Mouse (Mus musculus) liver, adult 2 months (tissue): ENCODE measurements around the gene Gmpr. TPM values are rescaled to one million over a fixed set of nuclear protein-coding genes. Genes with fewer than 3 reads are reported as not detected.

Source experiments
- DNase-seq: peaks from one replicate; pipeline ENCODE4 v3.0.0-alpha.2; 2011; ENCODE audit warnings: low read depth, low spot score; ENCODE audit errors: extremely low read depth
- H3K27ac ChIP-seq: fragments of 200-500 bp; replicated peaks from 2 replicates; pipeline ENCODE4 v1.5.1; 2012; ENCODE audit warnings: low read depth, mild to moderate bottlenecking, control low read depth, inconsistent platforms, low read length; ENCODE audit not compliant: insufficient read depth
- H3K27me3 ChIP-seq: fragments of 200-500 bp; 2 replicates; pipeline ENCODE4 v1.6.1; 2012; ENCODE audit warnings: mild to moderate bottlenecking, moderate library complexity, low read length, inconsistent platforms; ENCODE audit not compliant: control insufficient read depth, insufficient read depth
- H3K36me3 ChIP-seq: fragments of 200-500 bp; 2 replicates; pipeline ENCODE4 v1.6.1; 2012; ENCODE audit warnings: low read length, inconsistent platforms; ENCODE audit not compliant: control insufficient read depth, insufficient read depth
- H3K4me1 ChIP-seq: fragments of 200-500 bp; 2 replicates; pipeline ENCODE4 v1.6.1; 2011; ENCODE audit warnings: low read length; ENCODE audit not compliant: control insufficient read depth, insufficient read depth
- H3K4me3 ChIP-seq: fragments of 200-500 bp; 2 replicates; pipeline ENCODE4 v1.5.1; 2011; ENCODE audit warnings: low read depth, mild to moderate bottlenecking, control low read depth, low read length, moderate library complexity; ENCODE audit not compliant: insufficient read depth
- H3K79me2 ChIP-seq: fragments of 200-500 bp; 2 replicates; pipeline ENCODE4 v1.6.1; 2012; ENCODE audit warnings: inconsistent platforms, mild to moderate bottlenecking, low read length, moderate library complexity; ENCODE audit not compliant: control insufficient read depth, insufficient read depth
- H3K9ac ChIP-seq: fragments of 200-500 bp; 2 replicates; pipeline ENCODE4 v1.6.1; 2012; ENCODE audit warnings: low read depth, mild to moderate bottlenecking, control low read depth, inconsistent platforms, low read length
- CTCF ChIP-seq: fragments of 200-500 bp; IDR thresholded peaks from 2 replicates; pipeline ENCODE4 v1.5.1; 2011; ENCODE audit warnings: low read depth, low read length, control low read depth
- POLR2A ChIP-seq: fragments of 200-500 bp; IDR thresholded peaks from 2 replicates; pipeline ENCODE4 v1.6.1; 2011; ENCODE audit warnings: low read length, control low read depth; ENCODE audit not compliant: insufficient read depth; ENCODE audit errors: extremely low read depth
- WGBS: fragments of 180-500 bp; shearing (Covaris S2); methylation state at CpG from one replicate; pipeline ENCODE4 v1.1.7; 2018; 5-methylcytosine and 5-hydroxymethylcytosine counted together
- polyA plus RNA-seq: library from polyadenylated mRNA; depleted of rRNA; stranded (reverse); fragments of >200 nt; gene quantifications from 2 replicates; pipeline ENCODE4 v1.2.3, GENCODE M21; 2012; rRNA removed
- total RNA-seq: library from RNA; depleted of rRNA; stranded (reverse); fragments of >200 nt; gene quantifications from 2 replicates; pipeline ENCODE4 v1.2.3, GENCODE M21; 2014; rRNA removed

Gmpr gene
- 0.74 and 1.1 TPM in 2 replicates for total RNA-seq
- 1.5 and 2.2 TPM in 2 replicates for polyA plus RNA-seq

- Histone ChIP-seq H3K36me3 (no peaks in the 10 kb centered on the region), H3K4me3 (peak within 1 kb of the TSS; percentile 49), H3K4me1 (peaks cover 3% of the 10 kb centered on the region; the same call in 1 of the 2 replicates), H3K27me3 (peaks cover 3% of the 10 kb centered on the region; the same call in 1 of the 2 replicates), H3K9ac (peak within 1 kb of the TSS; percentile 20), H3K27ac (no peak within 1 kb of the TSS), H3K79me2 (no peaks in the 10 kb centered on the region)
- DNase-seq: no peak
- no peak for TF ChIP-seq CTCF
- no peak for TF ChIP-seq POLR2A
- 2% methylated on average over 63 of the region's 63 CpGs for WGBS
These were observed at the start of gene Gmpr for GRCm38 (mm10) chr13:45507274-45508229. TSS of gene Gmpr (plus strand) at chr13:45507444.

- Histone ChIP-seq H3K9ac (no peak overlapping the region), H3K79me2 (no peaks in the 10 kb centered on the region), H3K4me3 (no peak overlapping the region), H3K27ac (no peak overlapping the region), H3K36me3 (no peaks in the 10 kb centered on the region), H3K27me3 (no peaks in the 10 kb centered on the region), H3K4me1 (peaks cover 10% of the 10 kb centered on the region)
- TF ChIP-seq CTCF (no peak), POLR2A (no peak)
- 75% methylated on average over 7 of the region's 7 CpGs for WGBS
- DNase-seq: no peak
These were observed 49.8 kb upstream of the Gmpr start for GRCm38 (mm10) chr13:45457459-45457858.

- Histone ChIP-seq H3K79me2 (no peaks in the 10 kb centered on the region), H3K36me3 (no peaks in the 10 kb centered on the region), H3K9ac (no peak overlapping the region), H3K27me3 (no peaks in the 10 kb centered on the region), H3K4me1 (peaks cover 6% of the 10 kb centered on the region), H3K27ac (no peak overlapping the region), H3K4me3 (no peak overlapping the region)
- WGBS: 92% methylated on average over 3 of the region's 3 CpGs
- no peak for DNase-seq
- TF ChIP-seq CTCF (no peak), POLR2A (no peak)
These were observed 47.1 kb upstream of the Gmpr start for GRCm38 (mm10) chr13:45460177-45460576.

GRCm38 (mm10) chr13:45461370-45461958, 45.8 kb upstream of the Gmpr start:
- WGBS: 83% methylated on average over 14 of the region's 14 CpGs
- TF ChIP-seq CTCF (no peak), POLR2A (no peak)
- H3K4me1 ChIP-seq: no peaks in the 10 kb centered on the region
- H3K36me3 ChIP-seq: no peaks in the 10 kb centered on the region
- DNase-seq: no peak
- no peaks in the 10 kb centered on the region for H3K79me2 ChIP-seq
- H3K4me3 ChIP-seq: no peak overlapping the region
- H3K27ac ChIP-seq: no peak overlapping the region
- no peaks in the 10 kb centered on the region for H3K27me3 ChIP-seq
- H3K9ac ChIP-seq: no peak overlapping the region

- DNase-seq: no peak
- no peaks in the 10 kb centered on the region for H3K27me3 ChIP-seq
- no peaks in the 10 kb centered on the region for H3K4me1 ChIP-seq
- H3K27ac ChIP-seq: no peak overlapping the region
- WGBS: 79% methylated on average over 10 of the region's 10 CpGs
- no peak overlapping the region for H3K9ac ChIP-seq
- no peak overlapping the region for H3K4me3 ChIP-seq
- TF ChIP-seq CTCF (no peak), POLR2A (no peak)
- no peaks in the 10 kb centered on the region for H3K79me2 ChIP-seq
- no peaks in the 10 kb centered on the region for H3K36me3 ChIP-seq
These were observed 41.6 kb upstream of the Gmpr start for GRCm38 (mm10) chr13:45465616-45466015.
